Mouse (Mus musculus) lung, postnatal 0 days (tissue): ENCODE measurements around the gene Dnajb12. TPM values are rescaled to one million over a fixed set of nuclear protein-coding genes. Genes with fewer than 3 reads are reported as not detected.

Experiments used
- ATAC-seq: fragments of 200-750 bp; cut with Nextera tagmentation; 2 replicates; pipeline ENCODE4 v1.8.0; 2017; ENCODE audit warnings: moderate library complexity
- DNase-seq: peaks from one replicate; pipeline ENCODE4 v3.0.0-alpha.2; 2016; ENCODE audit warnings: low spot score
- H3K27ac ChIP-seq: fragments of 300-500 bp; sonication (generic); 2 replicates; pipeline ENCODE4 v1.5.1; 2014; ENCODE audit warnings: antibody characterized with exemption, mild to moderate bottlenecking, low read length, mixed read lengths
- H3K27me3 ChIP-seq: fragments of 300-500 bp; sonication (generic); replicated peaks from 2 replicates; pipeline ENCODE4 v1.6.1; 2014; ENCODE audit warnings: low read length, mixed read lengths; ENCODE audit not compliant: insufficient read depth
- H3K36me3 ChIP-seq: fragments of 300-500 bp; sonication (generic); 2 replicates; pipeline ENCODE4 v1.6.1; 2014; ENCODE audit warnings: low read length, mixed read lengths; ENCODE audit not compliant: insufficient read depth
- H3K4me1 ChIP-seq: fragments of 300-500 bp; sonication (generic); 2 replicates; pipeline ENCODE4 v1.6.1; 2014; ENCODE audit warnings: antibody characterized with exemption, low read depth, low read length, mixed read lengths; ENCODE audit not compliant: insufficient read depth
- H3K4me2 ChIP-seq: fragments of 300-500 bp; sonication (generic); replicated peaks from 2 replicates; pipeline ENCODE4 v1.6.1; 2014; ENCODE audit warnings: low read depth, mild to moderate bottlenecking, low read length, moderate library complexity, mixed read lengths
- H3K4me3 ChIP-seq: fragments of 300-500 bp; sonication (generic); 2 replicates; pipeline ENCODE4 v1.5.1; 2014; ENCODE audit warnings: low read depth, low read length
- H3K9ac ChIP-seq: fragments of 300-500 bp; sonication (generic); replicated peaks from 2 replicates; pipeline ENCODE4 v1.6.1; 2014; ENCODE audit warnings: low read depth, mild to moderate bottlenecking
- H3K9me3 ChIP-seq: fragments of 300-500 bp; sonication (generic); 2 replicates; pipeline ENCODE4 v1.6.1; 2016; ENCODE audit warnings: low read length, mixed read lengths
- CTCF ChIP-seq: IDR thresholded peaks from 2 replicates; pipeline ENCODE4 v1.5.1; 2016; ENCODE audit warnings: antibody characterized with exemption, mild to moderate bottlenecking
- EP300 ChIP-seq: IDR thresholded peaks from 2 replicates; pipeline ENCODE4 v1.6.1; 2016; ENCODE audit warnings: antibody characterized with exemption, mild to moderate bottlenecking, control low read depth
- WGBS: fragments of 180-500 bp; shearing (Covaris S2); extraction: QIAGEN DNeasy Blood & Tissue Kit; methylation state at CpG from one replicate; pipeline ENCODE4 v1.1.7; 2014; 5-methylcytosine and 5-hydroxymethylcytosine counted together
- polyA plus RNA-seq: library from polyadenylated mRNA; unstranded; fragments of >200 nt; fragmentation: Nextera tagmentation; extraction: Ambion mirVana; gene quantifications from 2 replicates; pipeline ENCODE4 v1.2.1, GENCODE M21; 2015

Dnajb12 gene
- polyA plus RNA-seq, 1 experiment from 2014 or later: 24.4 TPM

- peaks cover 16% of the 10 kb centered on the region for H3K4me1 ChIP-seq
- no peak overlapping the region for H3K4me3 ChIP-seq
- H3K36me3 ChIP-seq: peaks cover 8% of the 10 kb centered on the region
- no peaks in the 10 kb centered on the region for H3K27me3 ChIP-seq
- WGBS: 47% methylated on average over 4 of the region's 4 CpGs
- no peaks in the 10 kb centered on the region for H3K9me3 ChIP-seq
- TF ChIP-seq EP300 (no peak), CTCF (peak; percentile 11; the same call in 1 of the 2 replicates)
- ATAC-seq (no peak), DNase-seq (no peak)
- no peak overlapping the region for H3K4me2 ChIP-seq
- H3K9ac ChIP-seq: no peak overlapping the region
- H3K27ac ChIP-seq: peak overlapping the region; percentile 90; the same call in 1 of the 2 replicates
Measured at GRCm38 (mm10) chr10:59900939-59901338, 21.6 kb downstream of the Dnajb12 start.

DNA sequence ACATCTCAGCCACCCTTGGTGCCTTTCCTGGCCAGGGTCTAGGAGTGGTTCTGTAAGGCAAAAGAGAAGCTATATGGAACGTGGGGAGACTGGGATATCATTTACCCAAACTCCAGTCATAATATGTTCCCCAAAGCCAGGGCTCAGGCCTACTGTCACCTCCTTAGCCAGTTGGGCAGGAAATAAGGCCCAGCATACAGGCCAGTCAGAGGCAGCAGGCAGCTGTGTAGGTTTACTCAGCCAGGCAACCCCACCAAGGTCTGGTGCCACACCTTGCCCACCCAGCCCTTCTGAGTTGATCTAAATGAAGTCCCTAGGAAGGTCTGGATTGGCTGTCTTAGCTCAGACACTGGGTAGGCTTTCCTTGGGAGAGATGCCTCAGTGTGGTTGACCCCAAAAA, 22.1 kb downstream of the Dnajb12 start:
- Histone ChIP-seq H3K36me3 (peaks cover 3% of the 10 kb centered on the region; the same call in 1 of the 2 replicates), H3K4me1 (peaks cover 16% of the 10 kb centered on the region)
- 80% methylated on average over 1 of the region's 1 CpGs for WGBS

DNA sequence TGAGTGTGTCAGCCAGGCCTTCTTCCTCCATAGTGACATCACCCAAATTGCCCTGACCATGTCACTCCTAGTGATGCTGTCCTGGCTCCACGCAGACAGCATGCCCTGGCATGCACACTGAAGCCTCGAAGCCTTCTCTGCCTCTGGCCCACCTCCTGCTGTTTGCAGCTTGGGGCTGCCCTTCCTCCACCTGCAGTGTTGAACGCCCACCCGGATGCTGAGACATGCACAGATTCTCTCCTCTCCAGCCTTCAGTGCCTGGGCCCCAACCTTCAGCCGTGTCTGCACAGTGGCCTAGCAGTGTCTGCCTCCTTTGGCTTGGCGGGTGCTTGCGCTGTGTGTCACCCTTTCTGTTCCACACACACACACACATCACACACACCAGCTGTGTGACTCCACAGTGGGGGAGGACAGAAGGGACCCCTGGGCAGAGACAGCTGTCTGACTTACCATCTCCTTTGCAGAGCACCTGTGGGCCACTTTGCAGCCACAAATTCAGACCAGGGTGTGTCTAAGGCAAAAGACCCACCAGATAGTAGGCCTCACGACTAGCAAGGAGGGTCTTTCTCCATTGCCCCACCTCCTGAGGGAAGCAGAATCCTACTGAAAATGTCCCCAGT, 22.7 kb downstream of the Dnajb12 start:
- no peak for TF ChIP-seq CTCF
- TF ChIP-seq EP300: no peak
- H3K36me3 ChIP-seq: no peaks in the 10 kb centered on the region
- ATAC-seq (no peak), DNase-seq (no peak)
- H3K4me1 ChIP-seq: peaks cover 16% of the 10 kb centered on the region
- H3K4me2 ChIP-seq: no peak overlapping the region
- no peak overlapping the region for H3K27ac ChIP-seq
- WGBS: 80% methylated on average over 8 of the region's 8 CpGs
- no peaks in the 10 kb centered on the region for H3K27me3 ChIP-seq
- no peak overlapping the region for H3K9ac ChIP-seq
- H3K9me3 ChIP-seq: no peaks in the 10 kb centered on the region
- no peak overlapping the region for H3K4me3 ChIP-seq

More for the DNA sequence above, 22.1 kb downstream of the Dnajb12 start:
- no peak for ATAC-seq
- TF ChIP-seq CTCF: no peak
- Histone ChIP-seq H3K9me3 (no peaks in the 10 kb centered on the region), H3K9ac (no peak overlapping the region), H3K27ac (no peak overlapping the region), H3K4me2 (no peak overlapping the region), H3K4me3 (no peak overlapping the region), H3K27me3 (no peaks in the 10 kb centered on the region)
- DNase-seq: no peak

DNA sequence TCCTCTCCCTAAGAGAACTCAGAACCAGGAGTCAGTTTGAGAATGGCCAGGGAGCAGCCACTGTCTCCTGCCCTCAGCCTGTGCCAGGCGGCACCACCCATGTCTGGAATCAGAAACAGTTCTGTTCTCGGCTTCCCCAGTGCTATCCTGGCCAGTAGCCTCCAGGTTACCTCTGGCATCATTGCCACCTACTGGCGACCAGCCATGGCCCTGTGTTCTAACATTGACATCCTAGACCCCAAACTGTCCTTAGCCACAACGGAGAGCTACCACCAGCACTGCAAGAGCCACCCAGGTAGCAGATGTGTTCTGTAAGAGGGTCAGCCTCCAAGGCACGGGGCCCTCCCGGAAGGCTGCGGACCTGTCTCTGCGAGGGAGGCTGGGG, 23.2 kb downstream of the Dnajb12 start:
- Histone ChIP-seq H3K9me3 (no peaks in the 10 kb centered on the region), H3K4me3 (no peak overlapping the region), H3K4me2 (no peak overlapping the region), H3K4me1 (peaks cover 21% of the 10 kb centered on the region), H3K27me3 (no peaks in the 10 kb centered on the region), H3K27ac (0 out of 2 replicates have a peak overlapping the region, but pooled peaks have one; percentile 43), H3K9ac (no peak overlapping the region), H3K36me3 (no peaks in the 10 kb centered on the region)
- TF ChIP-seq EP300: no peak
- TF ChIP-seq CTCF: peak; percentile 17; the same call in 1 of the 2 replicates
- DNase-seq: no peak
- 48% methylated on average over 8 of the region's 8 CpGs for WGBS
- ATAC-seq: no peak

DNA sequence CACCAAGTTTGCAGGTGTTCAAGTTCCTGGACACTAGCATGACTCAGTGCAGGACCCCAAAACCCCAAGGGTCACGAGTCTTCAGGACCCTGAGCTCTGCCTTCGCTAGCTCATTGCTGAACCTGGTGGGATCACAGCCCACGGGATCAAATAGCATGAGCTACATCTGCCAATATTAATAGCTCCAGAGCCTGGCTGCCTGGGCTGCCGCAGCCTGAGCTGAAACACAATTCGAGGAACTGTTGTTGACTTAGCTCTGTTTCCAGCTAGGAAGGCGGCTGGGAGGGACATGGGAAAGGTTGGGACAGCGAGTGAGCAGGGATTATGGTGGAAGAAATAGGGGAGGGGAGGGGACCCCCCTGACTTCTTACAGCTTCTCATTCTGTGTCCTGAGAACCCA, 23.8 kb downstream of the Dnajb12 start:
- no peaks in the 10 kb centered on the region for H3K27me3 ChIP-seq
- H3K4me3 ChIP-seq: no peak overlapping the region
- H3K9me3 ChIP-seq: no peaks in the 10 kb centered on the region
- H3K27ac ChIP-seq: peak overlapping the region; percentile 39; the same call in 1 of the 2 replicates
- no peak for TF ChIP-seq EP300
- TF ChIP-seq CTCF: no peak
- 27% methylated on average over 7 of the region's 7 CpGs for WGBS
- H3K36me3 ChIP-seq: no peaks in the 10 kb centered on the region
- no peak for DNase-seq
- no peak overlapping the region for H3K4me2 ChIP-seq
- H3K4me1 ChIP-seq: peaks cover 26% of the 10 kb centered on the region
- no peak for ATAC-seq
- 0 out of 2 replicates have a peak overlapping the region, but pooled peaks have one; percentile 16 for H3K9ac ChIP-seq

- Histone ChIP-seq H3K27ac (peak overlapping the region; percentile 75), H3K36me3 (no peaks in the 10 kb centered on the region), H3K27me3 (no peaks in the 10 kb centered on the region), H3K9me3 (no peaks in the 10 kb centered on the region), H3K4me3 (no peak overlapping the region), H3K9ac (no peak overlapping the region), H3K4me1 (peaks cover 24% of the 10 kb centered on the region; the same call in 1 of the 2 replicates), H3K4me2 (no peak overlapping the region)
- WGBS: 59% methylated on average over 2 of the region's 3 CpGs
- peak; percentile 39 for DNase-seq
- TF ChIP-seq CTCF (no peak), EP300 (no peak)
- peak; percentile 7; the same call in 1 of the 2 replicates for ATAC-seq
Measured at GRCm38 (mm10) chr10:59907080-59907609, 27.8 kb downstream of the Dnajb12 start.
